ENCODE assay signal across 25 mouse cellular contexts in the genomic region with DNA sequence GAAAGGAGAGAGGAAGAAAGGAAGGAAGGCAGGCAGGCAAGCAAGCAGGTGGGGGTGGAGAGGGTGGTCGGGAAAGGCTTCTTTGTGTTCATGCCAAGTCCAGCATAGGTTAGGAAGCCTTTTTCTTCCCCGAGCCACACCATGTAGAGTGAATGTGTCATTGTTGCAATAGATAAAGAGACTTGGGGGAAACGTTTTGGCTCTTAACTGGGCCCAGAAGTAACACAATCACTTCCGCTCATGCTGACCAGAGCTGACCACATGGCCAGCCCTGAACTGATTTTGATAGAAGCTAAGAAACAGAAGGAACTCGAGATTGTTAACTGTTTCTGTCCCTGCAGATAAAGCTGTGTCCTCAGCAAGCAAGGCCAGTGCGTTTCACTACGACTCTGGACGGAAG. TPM values are rescaled to one million over a fixed set of nuclear protein-coding genes. Genes with fewer than 3 reads are reported as not detected.
A peak's percentile ranks its signal among the peaks of the same experiment; 100 is the strongest.
DNase-seq lines count a peak whose midpoint lies in the region; ATAC-seq lines count a peak whose summit lies in the region.
"Had no signal": no experiment of that assay in that cellular context is flagged by ENCODE, and none has a peak within 500 bp of the region (broad histone marks: within the 10 kb centered on the region; RNA-seq: fewer than 3 reads in every experiment).

No protein-coding gene starts in this region.

- H3K9me3 ChIP-seq in midbrain, embryonic 11.5 days (ENCODE audit: control insufficient read depth, low read length): no peaks in the 10 kb centered on the region
- no peaks in the 10 kb centered on the region for H3K9me3 ChIP-seq in midbrain, embryonic 14.5 days (ENCODE audit: control insufficient read depth, low read length)
- H3K9me3 ChIP-seq: embryonic facial prominence, embryonic 12.5 days; embryonic facial prominence, embryonic 15.5 days; heart, embryonic 13.5 days; hindbrain, embryonic 10.5 days; hindbrain, embryonic 13.5 days had no signal

- WGBS in midbrain, embryonic 11.5 days: 72% methylated on average over 8 of the region's 8 CpGs
- 64% methylated on average over 8 of the region's 8 CpGs for WGBS in midbrain, embryonic 14.5 days

- H3K4me1 ChIP-seq in midbrain, embryonic 11.5 days (ENCODE audit: control insufficient read depth, insufficient read depth, low read length): no peaks in the 10 kb centered on the region
- H3K4me1 ChIP-seq in midbrain, embryonic 14.5 days (ENCODE audit: control insufficient read depth, insufficient read depth, low read length): 0 out of 2 replicates have a peak, but pooled peaks cover 4% of the 10 kb centered on the region

- H3K4me2 ChIP-seq in midbrain, embryonic 11.5 days: no peak overlapping the region
- H3K4me2 ChIP-seq in midbrain, embryonic 14.5 days (ENCODE audit: low read length): no peak overlapping the region
- H3K4me2 ChIP-seq: embryonic facial prominence, embryonic 12.5 days; embryonic facial prominence, embryonic 15.5 days; heart, embryonic 13.5 days; hindbrain, embryonic 13.5 days had no signal

- no peak for ATAC-seq in midbrain, embryonic 11.5 days (ENCODE audit: low FRiP score)
- ATAC-seq in midbrain, embryonic 14.5 days (ENCODE audit: low FRiP score, low TSS enrichment): no peak
- peak; percentile 59 for ATAC-seq in common myeloid progenitor, adult 5-6 weeks (replicated peaks; ENCODE audit: low read depth, poor library complexity, severe bottlenecking)
- ATAC-seq in megakaryocyte progenitor cell, adult 5-6 weeks (replicated peaks; ENCODE audit: poor library complexity): peak; percentile 29; the same call in 1 of the 2 replicates
- ATAC-seq: CD4-positive, CD25-positive, alpha-beta regulatory T cell, adult 4 months; forebrain, embryonic 14.5 days; forebrain, postnatal 0 days; hindbrain, embryonic 16.5 days; intestine, embryonic 16.5 days; Patski had no signal

- H3K27me3 ChIP-seq in midbrain, embryonic 11.5 days (ENCODE audit: control insufficient read depth, insufficient read depth, low read length): no peaks in the 10 kb centered on the region
- H3K27me3 ChIP-seq in midbrain, embryonic 14.5 days (ENCODE audit: control insufficient read depth, insufficient read depth, low read length): no peaks in the 10 kb centered on the region
- H3K27me3 ChIP-seq: embryonic facial prominence, embryonic 12.5 days; embryonic facial prominence, embryonic 15.5 days; heart, embryonic 13.5 days; hindbrain, embryonic 13.5 days; Patski had no signal

- no peak overlapping the region for H3K9ac ChIP-seq in midbrain, embryonic 11.5 days (ENCODE audit: low read length)
- no peak overlapping the region for H3K9ac ChIP-seq in midbrain, embryonic 14.5 days (replicated peaks; ENCODE audit: low read length)
- H3K9ac ChIP-seq: embryonic facial prominence, embryonic 12.5 days; embryonic facial prominence, embryonic 15.5 days; forebrain, postnatal 0 days; heart, embryonic 13.5 days; hindbrain, embryonic 13.5 days had no signal

- H3K36me3 ChIP-seq in midbrain, embryonic 11.5 days (ENCODE audit: control insufficient read depth, insufficient read depth, low read length): no peaks in the 10 kb centered on the region
- no peaks in the 10 kb centered on the region for H3K36me3 ChIP-seq in midbrain, embryonic 14.5 days (ENCODE audit: control insufficient read depth, insufficient read depth, low read length)
- H3K36me3 ChIP-seq: embryonic facial prominence, embryonic 12.5 days; embryonic facial prominence, embryonic 15.5 days; heart, embryonic 13.5 days; hindbrain, embryonic 10.5 days; hindbrain, embryonic 13.5 days had no signal

- peak; percentile 41 for DNase-seq in midbrain, embryonic 11.5 days (ENCODE audit: low spot score, missing footprints)
- no peak for DNase-seq in midbrain, embryonic 14.5 days
- DNase-seq in lung, postnatal 4 days: no peak
- DNase-seq in liver: no peak
- DNase-seq: adrenal gland, postnatal 14 days; cerebellum, adult 11 months; cerebellum, adult 9-10 months; cerebellum, postnatal 14 days; forebrain, postnatal 0 days; gastrocnemius, adult 2 months; gastrocnemius, postnatal 14 days; heart, adult 18-20 months; kidney, adult 18-20 months had no signal

- H3K27ac ChIP-seq in midbrain, embryonic 11.5 days (ENCODE audit: low read depth, low read length): no peak overlapping the region
- H3K27ac ChIP-seq in midbrain, embryonic 14.5 days (replicated peaks; ENCODE audit: low read depth, low read length): no peak overlapping the region
- H3K27ac ChIP-seq: embryonic facial prominence, embryonic 12.5 days; embryonic facial prominence, embryonic 15.5 days; hindbrain, embryonic 10.5 days; hindbrain, embryonic 13.5 days had no signal

- no peak overlapping the region for H3K4me3 ChIP-seq in midbrain, embryonic 11.5 days (ENCODE audit: low read depth, low read length)
- H3K4me3 ChIP-seq in midbrain, embryonic 14.5 days (replicated peaks; ENCODE audit: low read depth, low read length): no peak overlapping the region
- H3K4me3 ChIP-seq: embryonic facial prominence, embryonic 12.5 days; embryonic facial prominence, embryonic 15.5 days; gastrocnemius, adult 2 months; heart, embryonic 13.5 days; hindbrain, embryonic 10.5 days; hindbrain, embryonic 13.5 days had no signal

RNA-seq across cellular contexts. Expression of a gene that starts 29.6 kb away (rescaled TPM):
- 0.51 and 0.70 TPM in 2 replicates for polyA plus RNA-seq in midbrain, embryonic 11.5 days (2014; fragmentation: Nextera tagmentation; extraction: Ambion mirVana)
- 3.8 and 5.1 TPM in 2 replicates for polyA plus RNA-seq in midbrain, embryonic 14.5 days (2014; fragmentation: Nextera tagmentation; extraction: Ambion mirVana)
- total RNA-seq in common myeloid progenitor, adult 5-6 weeks (2017): 14.6 and 20.4 TPM in 2 replicates
- total RNA-seq in megakaryocyte progenitor cell, adult 5-6 weeks (2015): 5.0 and 7.2 TPM in 2 replicates
- 5.9 and 6.0 TPM in 2 replicates for total RNA-seq in megakaryocyte progenitor cell, adult 5-6 weeks (2017)
- polyA plus RNA-seq: CD4-positive, CD25-positive, alpha-beta regulatory T cell, adult 4 months had no signal

Comparison
In these comparisons a context has a peak if more than half of its experiments do, and no peak if none do; other contexts are left out.
1. ATAC-seq: peak in common myeloid progenitor, adult 5-6 weeks (single experiment) and megakaryocyte progenitor cell, adult 5-6 weeks (single experiment); none in midbrain, embryonic 11.5 days (single experiment) and midbrain, embryonic 14.5 days (single experiment).